In genomic region chr2:112774762-112775161, GRCm38 (mm10) we compare ENCODE assay signal across 8 mouse cellular contexts.
DNase-seq lines count a peak whose midpoint lies in the region; ATAC-seq and TF ChIP-seq lines count a peak whose summit lies in the region.

No protein-coding gene starts in this region.

- TF ChIP-seq CTCF in midbrain, postnatal 0 days (IDR thresholded peaks at IDR 0.05), result peak; percentile 87

- no peaks in the 10 kb centered on the region for H3K9me3 ChIP-seq in hindbrain, embryonic 11.5 days (ENCODE audit: control insufficient read depth, low read length)
- H3K9me3 ChIP-seq in hindbrain, embryonic 13.5 days, result no peaks in the 10 kb centered on the region
- no peaks in the 10 kb centered on the region for H3K9me3 ChIP-seq in midbrain, postnatal 0 days (ENCODE audit: low read length)

- no peak overlapping the region for H3K27ac ChIP-seq in hindbrain, embryonic 11.5 days (ENCODE audit: low read depth, low read length)
- no peak overlapping the region for H3K27ac ChIP-seq in hindbrain, embryonic 13.5 days
- no peak overlapping the region for H3K27ac ChIP-seq in midbrain, postnatal 0 days (ENCODE audit: low read depth, low read length)

- ATAC-seq in hindbrain, embryonic 11.5 days (ENCODE audit: low FRiP score), result 0 out of 2 replicates have a peak, but pooled peaks have one; percentile 12
- no peak for ATAC-seq in hindbrain, embryonic 13.5 days (ENCODE audit: low FRiP score)
- ATAC-seq in midbrain, postnatal 0 days (ENCODE audit: low FRiP score), result no peak

- no peaks in the 10 kb centered on the region for H3K4me1 ChIP-seq in hindbrain, embryonic 11.5 days (replicated peaks; ENCODE audit: control insufficient read depth, insufficient read depth, low read length)
- no peaks in the 10 kb centered on the region for H3K4me1 ChIP-seq in hindbrain, embryonic 13.5 days (replicated peaks)
- H3K4me1 ChIP-seq in midbrain, postnatal 0 days (ENCODE audit: insufficient read depth, low read length), result no peaks in the 10 kb centered on the region

- no peaks in the 10 kb centered on the region for H3K27me3 ChIP-seq in hindbrain, embryonic 11.5 days (ENCODE audit: control insufficient read depth, insufficient read depth, low read length)
- no peaks in the 10 kb centered on the region for H3K27me3 ChIP-seq in hindbrain, embryonic 13.5 days
- H3K27me3 ChIP-seq in midbrain, postnatal 0 days (ENCODE audit: insufficient read depth, low read length), result no peaks in the 10 kb centered on the region
- H3K27me3 ChIP-seq in splenic B cell, adult 2 months (ENCODE audit: control insufficient read depth, insufficient read depth, low read length, poor library complexity, severe bottlenecking), result no peaks in the 10 kb centered on the region

- H3K4me2 ChIP-seq in hindbrain, embryonic 11.5 days (replicated peaks; ENCODE audit: low read depth, low read length), result no peak overlapping the region
- no peak overlapping the region for H3K4me2 ChIP-seq in hindbrain, embryonic 13.5 days
- no peak overlapping the region for H3K4me2 ChIP-seq in midbrain, postnatal 0 days (ENCODE audit: low read depth, low read length, poor library complexity, severe bottlenecking)

- WGBS in hindbrain, embryonic 11.5 days, result 34% methylated on average over 6 of the region's 6 CpGs
- WGBS in hindbrain, embryonic 13.5 days, result 36% methylated on average over 6 of the region's 6 CpGs
- WGBS in midbrain, postnatal 0 days, result 32% methylated on average over 6 of the region's 6 CpGs

- H3K4me3 ChIP-seq in hindbrain, embryonic 11.5 days (ENCODE audit: low read depth, low read length), result no peak overlapping the region
- H3K4me3 ChIP-seq in hindbrain, embryonic 13.5 days, result no peak overlapping the region
- H3K4me3 ChIP-seq in midbrain, postnatal 0 days (ENCODE audit: low read depth, low read length), result no peak overlapping the region

- DNase-seq in hindbrain, embryonic 11.5 days (ENCODE audit: low spot score), result peak; percentile 85
- DNase-seq in adrenal gland, adult 8-10 months, result peak; percentile 34
- DNase-seq in embryo, embryonic 11 days, result peak; percentile 69
- peak; percentile 12 to 18 for DNase-seq in heart, adult 9 months (ENCODE audit: low spot score in 2 of 2)
- peak; percentile 45 for DNase-seq in left cerebral cortex, adult 11 months (ENCODE audit: low spot score)
- DNase-seq in midbrain, postnatal 0 days (ENCODE audit: low spot score), result peak; percentile 77
- DNase-seq in splenic B cell, adult 2 months (ENCODE audit: low read depth, low spot score), result peak; percentile 54

- H3K36me3 ChIP-seq in hindbrain, embryonic 11.5 days (ENCODE audit: control insufficient read depth, insufficient read depth, low read length), result no peaks in the 10 kb centered on the region
- H3K36me3 ChIP-seq in hindbrain, embryonic 13.5 days, result no peaks in the 10 kb centered on the region
- H3K36me3 ChIP-seq in midbrain, postnatal 0 days (ENCODE audit: insufficient read depth, low read length), result no peaks in the 10 kb centered on the region
- no peaks in the 10 kb centered on the region for H3K36me3 ChIP-seq in splenic B cell, adult 2 months (ENCODE audit: control insufficient read depth, insufficient read depth, low read length, poor library complexity, severe bottlenecking)

- no peak overlapping the region for H3K9ac ChIP-seq in hindbrain, embryonic 11.5 days (ENCODE audit: low read depth, low read length)
- no peak overlapping the region for H3K9ac ChIP-seq in hindbrain, embryonic 13.5 days
- no peak overlapping the region for H3K9ac ChIP-seq in midbrain, postnatal 0 days (replicated peaks; ENCODE audit: low read length, poor library complexity, severe bottlenecking)

Comparison
In these comparisons a context has a peak if more than half of its experiments do, and no peak if none do; other contexts are left out.
1. DNase-seq: peak in every context shown above with its lines; median percentile 85 in hindbrain, embryonic 11.5 days; 77 in midbrain, postnatal 0 days; 69 in embryo, embryonic 11 days; 54 in splenic B cell, adult 2 months; 45 in left cerebral cortex, adult 11 months; 34 in adrenal gland, adult 8-10 months; 15 in heart, adult 9 months.